9 mouse cellular contexts compared by ENCODE assay signal in the genomic region with DNA sequence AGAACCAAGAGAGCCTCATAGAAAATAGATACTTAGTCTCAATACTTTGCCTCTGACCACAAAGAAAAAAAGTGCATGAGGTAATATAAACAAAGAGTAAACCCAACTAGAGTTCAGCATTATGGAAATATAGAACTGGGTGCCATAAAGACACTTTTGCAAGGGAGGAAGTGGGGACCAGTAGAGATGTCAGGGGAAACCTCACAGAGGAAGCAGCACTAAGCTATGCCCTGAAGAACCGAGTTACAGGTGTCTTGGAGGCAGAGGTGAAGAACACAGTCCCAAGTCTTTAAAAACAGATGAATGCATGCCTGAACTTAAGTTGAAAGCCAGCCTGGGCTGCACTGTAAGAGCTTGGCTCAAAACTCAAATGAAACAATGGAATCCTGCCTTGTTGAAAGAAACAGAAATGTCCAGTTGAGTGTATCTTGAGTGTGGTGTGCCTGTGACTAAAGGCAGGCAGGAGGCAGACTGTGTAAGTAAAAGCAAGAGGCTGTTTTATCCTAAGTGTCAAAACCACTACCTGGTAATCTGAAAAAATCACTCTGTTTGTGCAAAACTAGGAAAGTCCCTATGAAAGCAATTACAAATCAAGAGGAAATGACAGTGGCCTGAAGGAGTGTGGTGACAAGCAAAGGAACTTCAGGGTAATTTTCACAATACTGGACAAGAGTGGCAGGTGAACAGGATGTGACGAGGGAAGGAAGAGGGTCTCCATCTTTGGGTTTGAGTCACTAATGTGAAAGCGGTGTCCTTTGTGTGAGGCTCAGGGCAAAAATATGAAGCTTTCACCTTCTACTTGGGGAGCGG. TPM values are rescaled to one million over a fixed set of nuclear protein-coding genes. Genes with fewer than 3 reads are reported as not detected.
DNase-seq lines count a peak whose midpoint lies in the region; ATAC-seq and TF ChIP-seq lines count a peak whose summit lies in the region.
"Had no signal": no experiment of that assay in that cellular context is flagged by ENCODE, and none has a peak within 500 bp of the region (broad histone marks: within the 10 kb centered on the region; RNA-seq: fewer than 3 reads in every experiment).

No protein-coding gene starts in this region.

- no peaks in the 10 kb centered on the region for H3K9me3 ChIP-seq in liver, embryonic 11.5 days (ENCODE audit: control insufficient read depth, low read length)
- no peaks in the 10 kb centered on the region for H3K9me3 ChIP-seq in embryonic facial prominence, embryonic 14.5 days (ENCODE audit: control insufficient read depth, low read length)
- H3K9me3 ChIP-seq in limb, embryonic 14.5 days (ENCODE audit: control insufficient read depth, low read length) = no peaks in the 10 kb centered on the region

- ATAC-seq in liver, embryonic 11.5 days (replicated peaks; ENCODE audit: low FRiP score) = no peak
- no peak for ATAC-seq in embryonic facial prominence, embryonic 14.5 days (ENCODE audit: low read depth)
- no peak for ATAC-seq in limb, embryonic 14.5 days (ENCODE audit: low FRiP score, low read depth)

- H3K36me3 ChIP-seq in liver, embryonic 11.5 days (ENCODE audit: control insufficient read depth, insufficient read depth, low read length) = peaks cover 4% of the 10 kb centered on the region; the same call in 1 of the 2 replicates
- peaks cover 24% of the 10 kb centered on the region for H3K36me3 ChIP-seq in embryonic facial prominence, embryonic 14.5 days (ENCODE audit: control insufficient read depth, insufficient read depth, low read length)
- peaks cover 20% of the 10 kb centered on the region for H3K36me3 ChIP-seq in limb, embryonic 14.5 days (ENCODE audit: control insufficient read depth, insufficient read depth, low read length)
- peaks cover 6% of the 10 kb centered on the region; the same call in 1 of the 2 replicates for H3K36me3 ChIP-seq in splenic B cell, adult 2 months (ENCODE audit: control insufficient read depth, insufficient read depth, low read length, poor library complexity, severe bottlenecking)

- 72% methylated on average over 4 of the region's 4 CpGs for WGBS in liver, embryonic 11.5 days
- WGBS in embryonic facial prominence, embryonic 14.5 days = 79% methylated on average over 4 of the region's 4 CpGs
- 87% methylated on average over 4 of the region's 4 CpGs for WGBS in limb, embryonic 14.5 days

- H3K4me3 ChIP-seq in liver, embryonic 11.5 days (ENCODE audit: low read depth, low read length) = peak overlapping the region; percentile 90; the same call in 1 of the 2 replicates
- peak overlapping the region; percentile 77 for H3K4me3 ChIP-seq in embryonic facial prominence, embryonic 14.5 days (ENCODE audit: low read depth, low read length)
- H3K4me3 ChIP-seq in limb, embryonic 14.5 days (replicated peaks; ENCODE audit: low read length) = no peak overlapping the region; the same call in 1 of the 2 replicates

- TF ChIP-seq POLR2A in limb, embryonic 14.5 days (IDR thresholded peaks at IDR 0.05; ENCODE audit: borderline replicate concordance, extremely low read depth, insufficient read depth, insufficient read length) = no peak

- H3K9ac ChIP-seq in liver, embryonic 11.5 days (ENCODE audit: low read depth, low read length) = no peak overlapping the region
- no peak overlapping the region for H3K9ac ChIP-seq in embryonic facial prominence, embryonic 14.5 days (ENCODE audit: low read depth, low read length)
- H3K9ac ChIP-seq in limb, embryonic 14.5 days (ENCODE audit: low read depth, low read length, severe bottlenecking) = no peak overlapping the region; the same call in 1 of the 2 replicates

- DNase-seq in liver, embryonic 11.5 days (ENCODE audit: low spot score) = no peak
- no peak for DNase-seq in liver
- no peak for DNase-seq in embryonic facial prominence, embryonic 14.5 days (ENCODE audit: low spot score)
- no peak for DNase-seq in limb, embryonic 14.5 days (ENCODE audit: low spot score)
- DNase-seq in splenic B cell, adult 2 months (ENCODE audit: low read depth, low spot score) = peak; percentile 68
- no peak for DNase-seq in ovary, postnatal 14 days (ENCODE audit: low spot score)
- DNase-seq in left cerebral cortex, adult 9 months (ENCODE audit: low spot score in 2 of 2) = no peak
- no peak for DNase-seq in embryo, embryonic 9.5 days (ENCODE audit: extremely low spot score)

- no peaks in the 10 kb centered on the region; the same call in 1 of the 2 replicates for H3K4me1 ChIP-seq in liver, embryonic 11.5 days (replicated peaks; ENCODE audit: control insufficient read depth, insufficient read depth, low read length)
- 0 out of 2 replicates have a peak, but pooled peaks cover 2% of the 10 kb centered on the region for H3K4me1 ChIP-seq in embryonic facial prominence, embryonic 14.5 days (ENCODE audit: control insufficient read depth, insufficient read depth, low read length)
- H3K4me1 ChIP-seq in limb, embryonic 14.5 days (ENCODE audit: control insufficient read depth, insufficient read depth, low read length) = no peaks in the 10 kb centered on the region

- H3K27me3 ChIP-seq in liver, embryonic 11.5 days (replicated peaks; ENCODE audit: control insufficient read depth, insufficient read depth, low read length) = no peaks in the 10 kb centered on the region
- no peaks in the 10 kb centered on the region for H3K27me3 ChIP-seq in embryonic facial prominence, embryonic 14.5 days (replicated peaks; ENCODE audit: control insufficient read depth, insufficient read depth, low read length)
- no peaks in the 10 kb centered on the region for H3K27me3 ChIP-seq in limb, embryonic 14.5 days (ENCODE audit: control insufficient read depth, insufficient read depth, low read length)
- no peaks in the 10 kb centered on the region for H3K27me3 ChIP-seq in splenic B cell, adult 2 months (ENCODE audit: control insufficient read depth, insufficient read depth, low read length, poor library complexity, severe bottlenecking)

- H3K27ac ChIP-seq in liver, embryonic 11.5 days (ENCODE audit: low read depth, low read length) = no peak overlapping the region
- H3K27ac ChIP-seq in embryonic facial prominence, embryonic 14.5 days (replicated peaks; ENCODE audit: low read depth, low read length) = no peak overlapping the region
- no peak overlapping the region for H3K27ac ChIP-seq in limb, embryonic 14.5 days (replicated peaks; ENCODE audit: low read depth, low read length)

- peak overlapping the region; percentile 81 for H3K4me2 ChIP-seq in liver, embryonic 11.5 days
- H3K4me2 ChIP-seq in embryonic facial prominence, embryonic 14.5 days (ENCODE audit: low read depth, low read length) = peak overlapping the region; percentile 77
- peak overlapping the region; percentile 66 for H3K4me2 ChIP-seq in limb, embryonic 14.5 days (replicated peaks; ENCODE audit: low read depth, low read length, severe bottlenecking)

RNA-seq across cellular contexts. Expression of a gene that starts 1.2 kb away (rescaled TPM):
- 0.18 and 0.26 TPM in 2 replicates for polyA plus RNA-seq in liver, embryonic 11.5 days (2014; fragmentation: Nextera tagmentation; extraction: Ambion mirVana)
- polyA plus RNA-seq in embryonic facial prominence, embryonic 14.5 days (2014; fragmentation: Nextera tagmentation; extraction: Ambion mirVana) = 0.25 and 1.4 TPM in 2 replicates
- polyA plus RNA-seq in limb, embryonic 14.5 days (2012; rRNA removed) = 0.20 and 0.35 TPM in 2 replicates
- polyA plus RNA-seq in limb, embryonic 14.5 days (2014; fragmentation: Nextera tagmentation; extraction: Ambion mirVana) = 0.21 and 0.63 TPM in 2 replicates
- polyA plus RNA-seq: macrophage had no signal

RNA-seq across cellular contexts. Expression of a gene that starts 1.3 kb away (rescaled TPM):
- 145 and 147 TPM in 2 replicates for polyA plus RNA-seq in liver, embryonic 11.5 days (2014; fragmentation: Nextera tagmentation; extraction: Ambion mirVana)
- polyA plus RNA-seq in embryonic facial prominence, embryonic 14.5 days (2014; fragmentation: Nextera tagmentation; extraction: Ambion mirVana) = 135 and 141 TPM in 2 replicates
- 41.8 and 94.6 TPM in 2 replicates for polyA plus RNA-seq in limb, embryonic 14.5 days (2012; rRNA removed)
- polyA plus RNA-seq in limb, embryonic 14.5 days (2014; fragmentation: Nextera tagmentation; extraction: Ambion mirVana) = 138 and 146 TPM in 2 replicates
